In genomic region chr9:63747645-63748295, GRCm38 (mm10) we compare ENCODE assay signal across 14 mouse cellular contexts. TPM values are rescaled to one million over a fixed set of nuclear protein-coding genes. Genes with fewer than 3 reads are reported as not detected.
DNase-seq lines count a peak whose midpoint lies in the region; ATAC-seq and TF ChIP-seq lines count a peak whose summit lies in the region.
"Had no signal": no experiment of that assay in that cellular context is flagged by ENCODE, and none has a peak within 500 bp of the region (broad histone marks: within the 10 kb centered on the region; RNA-seq: fewer than 3 reads in every experiment).

No protein-coding gene starts in this region.

- H3K36me3 ChIP-seq in limb, embryonic 12.5 days: 0 out of 2 replicates have a peak, but pooled peaks cover 3% of the 10 kb centered on the region
- peaks cover 18% of the 10 kb centered on the region for H3K36me3 ChIP-seq in limb, embryonic 10.5 days
- no peaks in the 10 kb centered on the region for H3K36me3 ChIP-seq in myocyte (ENCODE audit: control insufficient read depth, insufficient read depth)
- H3K36me3 ChIP-seq in midbrain, embryonic 16.5 days (ENCODE audit: control insufficient read depth, insufficient read depth, low read length): no peaks in the 10 kb centered on the region
- no peaks in the 10 kb centered on the region for H3K36me3 ChIP-seq in kidney, embryonic 15.5 days
- H3K36me3 ChIP-seq: hindbrain, embryonic 13.5 days had no signal

- no peaks in the 10 kb centered on the region for H3K9me3 ChIP-seq in limb, embryonic 12.5 days
- no peaks in the 10 kb centered on the region for H3K9me3 ChIP-seq in limb, embryonic 10.5 days (replicated peaks)
- H3K9me3 ChIP-seq in midbrain, embryonic 16.5 days (replicated peaks; ENCODE audit: control insufficient read depth, low read length, poor library complexity, severe bottlenecking): no peaks in the 10 kb centered on the region
- H3K9me3 ChIP-seq in kidney, embryonic 15.5 days (replicated peaks): no peaks in the 10 kb centered on the region
- H3K9me3 ChIP-seq: forebrain, embryonic 10.5 days; hindbrain, embryonic 13.5 days had no signal

- no peak overlapping the region for H3K4me2 ChIP-seq in limb, embryonic 12.5 days
- peak overlapping the region; percentile 59 for H3K4me2 ChIP-seq in myocyte (ENCODE audit: low read depth)
- H3K4me2 ChIP-seq in midbrain, embryonic 16.5 days (ENCODE audit: low read length): no peak overlapping the region
- no peak overlapping the region for H3K4me2 ChIP-seq in kidney, embryonic 15.5 days
- H3K4me2 ChIP-seq: hindbrain, embryonic 13.5 days had no signal

- peak; percentile 61 to 87 for DNase-seq in adrenal gland, adult (ENCODE audit: inconsistent age in 2 of 2, low spot score in 1 of 2)
- DNase-seq in adrenal gland, postnatal 4 days (ENCODE audit: low spot score in 2 of 2): no peak
- no peak for DNase-seq in limb, embryonic 10.5 days (ENCODE audit: low spot score)
- peak; percentile 72 for DNase-seq in adrenal gland, postnatal 14 days
- DNase-seq: cerebellum, adult 2 months; kidney, adult 9 months; lung, postnatal 14 days; right cerebral cortex, postnatal 14 days had no signal

- H3K4me1 ChIP-seq in limb, embryonic 12.5 days (replicated peaks): peaks cover 87% of the 10 kb centered on the region
- peaks cover 86% of the 10 kb centered on the region for H3K4me1 ChIP-seq in limb, embryonic 10.5 days
- H3K4me1 ChIP-seq in midbrain, embryonic 16.5 days (ENCODE audit: control insufficient read depth, insufficient read depth, low read length): peaks cover 29% of the 10 kb centered on the region
- H3K4me1 ChIP-seq in kidney, embryonic 15.5 days: peaks cover 93% of the 10 kb centered on the region

- 87% methylated on average over 9 of the region's 9 CpGs for WGBS in limb, embryonic 12.5 days
- WGBS in limb, embryonic 10.5 days: 93% methylated on average over 9 of the region's 9 CpGs
- 80% methylated on average over 9 of the region's 9 CpGs for WGBS in midbrain, embryonic 16.5 days
- 73% methylated on average over 9 of the region's 9 CpGs for WGBS in kidney, embryonic 15.5 days

- H3K9ac ChIP-seq in limb, embryonic 12.5 days (replicated peaks): no peak overlapping the region
- no peak overlapping the region for H3K9ac ChIP-seq in midbrain, embryonic 16.5 days (ENCODE audit: low read depth, low read length)
- H3K9ac ChIP-seq in kidney, embryonic 15.5 days: no peak overlapping the region
- H3K9ac ChIP-seq: hindbrain, embryonic 13.5 days had no signal

- no peaks in the 10 kb centered on the region for H3K27me3 ChIP-seq in limb, embryonic 12.5 days
- no peaks in the 10 kb centered on the region for H3K27me3 ChIP-seq in limb, embryonic 10.5 days (ENCODE audit: low read depth, poor library complexity, severe bottlenecking)
- no peaks in the 10 kb centered on the region for H3K27me3 ChIP-seq in myocyte (ENCODE audit: control insufficient read depth, insufficient read depth, insufficient read length)
- H3K27me3 ChIP-seq in midbrain, embryonic 16.5 days (ENCODE audit: control insufficient read depth, insufficient read depth, low read depth, low read length): no peaks in the 10 kb centered on the region
- no peaks in the 10 kb centered on the region for H3K27me3 ChIP-seq in kidney, embryonic 15.5 days
- H3K27me3 ChIP-seq: hindbrain, embryonic 13.5 days had no signal

- H3K79me2 ChIP-seq in myocyte (ENCODE audit: control insufficient read depth, insufficient read depth): peaks cover 43% of the 10 kb centered on the region

- no peak overlapping the region for H3ac ChIP-seq in myocyte (ENCODE audit: control insufficient read depth, insufficient read length)

- H3K27ac ChIP-seq in limb, embryonic 12.5 days: 0 out of 2 replicates have a peak overlapping the region, but pooled peaks have one; percentile 17
- no peak overlapping the region for H3K27ac ChIP-seq in limb, embryonic 10.5 days
- H3K27ac ChIP-seq in midbrain, embryonic 16.5 days (ENCODE audit: low read length): no peak overlapping the region
- no peak overlapping the region for H3K27ac ChIP-seq in kidney, embryonic 15.5 days
- H3K27ac ChIP-seq: forebrain, embryonic 10.5 days; hindbrain, embryonic 13.5 days had no signal

- ATAC-seq in limb, embryonic 12.5 days (ENCODE audit: insufficient number of reproducible peaks, insufficient read depth, low FRiP score, low TSS enrichment, low read depth): no peak
- ATAC-seq in midbrain, embryonic 16.5 days: no peak
- ATAC-seq in kidney, embryonic 15.5 days (replicated peaks; ENCODE audit: low FRiP score): no peak

- no peak for TF ChIP-seq POLR2A in myocyte (IDR thresholded peaks at IDR 0.05; ENCODE audit: insufficient read length, low read depth)

- no peak overlapping the region for H3K4me3 ChIP-seq in limb, embryonic 12.5 days (replicated peaks)
- no peak overlapping the region for H3K4me3 ChIP-seq in limb, embryonic 10.5 days
- no peak overlapping the region for H3K4me3 ChIP-seq in myocyte
- no peak overlapping the region for H3K4me3 ChIP-seq in midbrain, embryonic 16.5 days (ENCODE audit: low read depth, low read length)
- H3K4me3 ChIP-seq in kidney, embryonic 15.5 days (replicated peaks): no peak overlapping the region
- H3K4me3 ChIP-seq: forebrain, embryonic 10.5 days; hindbrain, embryonic 13.5 days had no signal

TF ChIP-seq in myocyte, 11 proteins besides CTCF, POLR2A, EP300 and RAD21:
- TF ChIP-seq MYOD1 (IDR thresholded peaks at IDR 0.05; ENCODE audit: control insufficient read depth in 1 of 3, insufficient read length in 2 of 3, low read depth in 2 of 3): peak in 2 of 3 experiments; percentile 38 to 65
- TF ChIP-seq USF1 (IDR thresholded peaks at IDR 0.05; ENCODE audit: low read depth): no peak
- peak; percentile 25 for TF ChIP-seq TCF12 (IDR thresholded peaks at IDR 0.05; ENCODE audit: insufficient read depth, poor library complexity, severe bottlenecking)
- TF ChIP-seq MYOG (IDR thresholded peaks at IDR 0.05; ENCODE audit: control insufficient read depth in 1 of 3, insufficient read depth in 1 of 3, insufficient read length in 2 of 3, low read depth in 2 of 3): peak in 2 of 3 experiments; percentile 71 to 76
TF ChIP-seq in myocyte: peak in this region for 3.

RNA-seq across cellular contexts. Expression of gene Smad3, which starts 10.0 kb away (rescaled TPM):
- total RNA-seq in adrenal gland, postnatal 4 days (2021): 10 to 100 TPM; 39.6 to 43.5 TPM
- polyA plus RNA-seq in limb, embryonic 12.5 days (2016; fragmentation: Nextera tagmentation; extraction: Ambion mirVana): 39.9 and 43.4 TPM in 2 replicates
- polyA plus RNA-seq in limb, embryonic 10.5 days (2016; fragmentation: Nextera tagmentation; extraction: Ambion mirVana): 27.1 and 27.7 TPM in 2 replicates
- 26.5 and 32.9 TPM in 2 replicates for total RNA-seq in adrenal gland, postnatal 14 days (2021)
- polyA plus RNA-seq in myocyte (2012; fragmentation: generic; extraction: Trizol): 25.5 TPM
- 5.7 and 6.1 TPM in 2 replicates for polyA plus RNA-seq in midbrain, embryonic 16.5 days (2015; fragmentation: Nextera tagmentation; extraction: Ambion mirVana)
- polyA plus RNA-seq in kidney, embryonic 15.5 days (2015; fragmentation: Nextera tagmentation; extraction: Ambion mirVana): 25.0 and 26.5 TPM in 2 replicates

Comparison
In these comparisons a context has a peak if more than half of its experiments do, and no peak if none do; other contexts are left out.
1. DNase-seq: peak in adrenal gland, adult (2 of 2) and adrenal gland, postnatal 14 days (single experiment); none in adrenal gland, postnatal 4 days (0 of 2) and limb, embryonic 10.5 days (single experiment).